Mouse (Mus musculus) liver, embryonic 11.5 days (tissue): ENCODE results near the gene Tmod4. TPM values are rescaled to one million over a fixed set of nuclear protein-coding genes. Genes with fewer than 3 reads are reported as not detected.
A peak's percentile ranks its signal among the peaks of the same experiment; 100 is the strongest.

Experiments used
- ATAC-seq: fragments of 200-750 bp; cut with Nextera tagmentation; replicated peaks from 2 replicates; pipeline ENCODE4 v1.8.0; 2017; ENCODE audit warnings: moderate number of reproducible peaks, mild to moderate bottlenecking, moderate TSS enrichment, moderate library complexity; ENCODE audit not compliant: low FRiP score
- DNase-seq: peaks from one replicate; pipeline ENCODE4 v3.0.0-alpha.2; 2017; ENCODE audit warnings: low spot score
- H3K27ac ChIP-seq: fragments of 300-500 bp; sonication (generic); 2 replicates; pipeline ENCODE4 v1.5.1; 2014; ENCODE audit warnings: mild to moderate bottlenecking, low read depth, low read length, control low read depth
- H3K27me3 ChIP-seq: fragments of 300-500 bp; sonication (generic); replicated peaks from 2 replicates; pipeline ENCODE4 v1.6.1; 2014; ENCODE audit warnings: low read length, mixed read lengths; ENCODE audit not compliant: control insufficient read depth, insufficient read depth
- H3K36me3 ChIP-seq: fragments of 300-500 bp; sonication (generic); 2 replicates; pipeline ENCODE4 v1.6.1; 2014; ENCODE audit warnings: mild to moderate bottlenecking, low read length, moderate library complexity, mixed read lengths; ENCODE audit not compliant: control insufficient read depth, insufficient read depth
- H3K4me1 ChIP-seq: fragments of 300-500 bp; sonication (generic); replicated peaks from 2 replicates; pipeline ENCODE4 v1.6.1; 2014; ENCODE audit warnings: low read length, mixed read lengths; ENCODE audit not compliant: control insufficient read depth, insufficient read depth
- H3K4me2 ChIP-seq: fragments of 300-500 bp; sonication (generic); 2 replicates; pipeline ENCODE4 v1.6.1; 2014; ENCODE audit warnings: mild to moderate bottlenecking, control low read depth, moderate library complexity
- H3K4me3 ChIP-seq: fragments of 300-500 bp; sonication (generic); 2 replicates; pipeline ENCODE4 v1.5.1; 2014; ENCODE audit warnings: low read depth, low read length, control low read depth
- H3K9ac ChIP-seq: fragments of 300-500 bp; sonication (generic); 2 replicates; pipeline ENCODE4 v1.6.1; 2014; ENCODE audit warnings: low read depth, low read length, control low read depth
- H3K9me3 ChIP-seq: fragments of 300-500 bp; sonication (generic); 2 replicates; pipeline ENCODE4 v1.6.1; 2016; ENCODE audit warnings: low read length, inconsistent platforms, mixed read lengths; ENCODE audit not compliant: control insufficient read depth
- WGBS: fragments of 180-500 bp; shearing (Covaris S2); extraction: QIAGEN DNeasy Blood & Tissue Kit; methylation state at CpG from one replicate; pipeline ENCODE4 v1.1.7; 2014; 5-methylcytosine and 5-hydroxymethylcytosine counted together
- polyA plus RNA-seq: library from polyadenylated mRNA; unstranded; fragments of >200 nt; fragmentation: Nextera tagmentation; extraction: Ambion mirVana; gene quantifications from 2 replicates; pipeline ENCODE4 v1.2.1, GENCODE M21; 2014

Gene Tmod4
- polyA plus RNA-seq, 1 experiment from 2014 or later, result 1.1 TPM

DNA sequence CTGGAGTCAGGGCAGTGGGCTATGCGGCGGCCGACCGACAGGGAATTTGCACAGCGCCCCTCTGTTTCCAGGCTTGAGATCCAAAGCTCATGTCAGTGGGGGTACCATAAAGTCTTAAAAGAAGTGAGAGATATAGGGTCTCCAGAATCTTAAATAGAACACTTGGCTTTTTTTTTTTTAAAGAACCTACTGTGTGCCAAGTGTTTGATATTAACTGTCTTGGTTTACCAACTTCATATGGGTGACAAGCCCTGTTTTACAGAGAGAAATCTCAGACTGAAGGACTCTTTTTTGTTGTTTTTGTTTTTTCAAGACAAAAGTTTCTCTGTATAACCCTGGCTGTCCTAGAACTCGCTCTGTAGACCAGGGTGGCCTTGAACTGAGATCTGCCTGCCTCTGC is 16.5 kb downstream of the Tmod4 start:
- Histone ChIP-seq H3K4me1 (peaks cover 11% of the 10 kb centered on the region), H3K36me3 (no peaks in the 10 kb centered on the region), H3K27ac (no peak overlapping the region), H3K27me3 (no peaks in the 10 kb centered on the region), H3K9me3 (no peaks in the 10 kb centered on the region), H3K4me3 (no peak overlapping the region), H3K4me2 (peak overlapping the region; percentile 6; the same call in 1 of the 2 replicates), H3K9ac (no peak overlapping the region)
- ATAC-seq (no peak), DNase-seq (no peak)
- 89% methylated on average over 6 of the region's 6 CpGs for WGBS

DNA sequence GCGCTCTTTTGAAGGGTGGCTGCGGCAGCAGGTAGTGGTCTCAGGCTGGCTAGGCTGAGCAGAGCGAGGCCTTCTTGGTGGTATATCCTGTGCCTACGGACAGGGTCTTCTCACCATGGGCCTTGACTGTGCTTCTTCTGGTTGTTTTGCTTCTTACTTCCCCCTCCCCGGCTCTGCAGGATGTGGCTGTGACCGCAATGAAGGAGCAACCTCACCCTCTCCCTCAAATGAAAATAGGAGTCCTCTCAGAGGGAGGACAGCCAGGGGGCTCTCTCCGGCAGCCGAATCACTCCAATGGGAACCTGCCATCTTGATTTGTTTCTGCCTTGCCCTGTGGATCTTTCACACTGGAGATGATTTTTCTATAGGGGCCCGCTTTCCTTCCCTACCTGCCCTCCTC is 17.2 kb downstream of the Tmod4 start:
- no peak overlapping the region for H3K27ac ChIP-seq
- H3K4me3 ChIP-seq, result no peak overlapping the region
- no peaks in the 10 kb centered on the region for H3K9me3 ChIP-seq
- H3K4me1 ChIP-seq, result peaks cover 7% of the 10 kb centered on the region
- H3K27me3 ChIP-seq, result no peaks in the 10 kb centered on the region
- WGBS, result 61% methylated on average over 9 of the region's 9 CpGs
- H3K4me2 ChIP-seq, result peak overlapping the region; percentile 6
- H3K9ac ChIP-seq, result no peak overlapping the region; the same call in 1 of the 2 replicates
- no peak; the same call in 1 of the 2 replicates for ATAC-seq
- no peak for DNase-seq
- no peaks in the 10 kb centered on the region for H3K36me3 ChIP-seq

DNA sequence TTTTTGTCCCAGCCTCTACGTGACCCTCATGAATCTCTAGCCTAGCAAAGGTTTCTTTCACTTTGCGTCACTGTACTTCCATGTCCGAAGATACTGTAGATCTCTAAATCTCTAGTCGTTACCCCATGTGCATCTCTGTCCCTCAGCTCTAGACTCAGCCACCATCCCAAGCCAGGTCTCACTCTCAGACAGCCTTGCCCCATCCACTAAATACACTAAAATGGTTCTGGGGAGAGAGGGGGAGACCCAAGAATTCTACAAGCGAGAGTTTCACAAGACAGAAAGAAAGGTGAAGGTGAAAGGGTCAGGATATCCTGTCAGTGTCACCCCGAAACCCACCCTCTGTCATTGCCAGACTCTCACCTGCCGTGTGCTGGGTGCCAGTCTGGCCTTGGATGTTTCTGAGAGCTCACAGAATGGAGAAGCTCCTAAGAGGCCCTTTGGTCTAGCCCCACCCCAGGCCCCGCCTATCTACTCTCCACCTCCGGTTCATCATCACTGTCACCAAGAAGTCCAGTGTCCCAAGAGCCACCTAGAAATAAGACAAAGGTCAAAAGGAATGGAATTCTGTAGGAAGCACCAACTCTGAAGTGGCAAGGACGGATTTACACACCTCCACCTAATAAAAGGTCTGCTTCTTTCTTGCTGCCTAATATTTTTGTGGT is 17.8 kb downstream of the Tmod4 start, which contains the start of gene Tnfaip8l2:
TSS of gene Tnfaip8l2 (minus strand) at position 409 of the 665 bp plus-strand sequence.
- H3K4me3 ChIP-seq, result no peak within 1 kb of the TSS; the same call in 1 of the 2 replicates
- H3K9ac ChIP-seq, result no peak within 1 kb of the TSS; the same call in 1 of the 2 replicates
- 64% methylated on average over 10 of the region's 10 CpGs for WGBS
- 0 out of 2 replicates have a peak within 1 kb of the TSS, but pooled peaks have one; percentile 11 for H3K27ac ChIP-seq
- ATAC-seq (peak; percentile 75), DNase-seq (no peak)
- no peaks in the 10 kb centered on the region for H3K27me3 ChIP-seq
- peak within 1 kb of the TSS; percentile 6 for H3K4me2 ChIP-seq
- no peaks in the 10 kb centered on the region for H3K36me3 ChIP-seq
- H3K4me1 ChIP-seq, result peaks cover 7% of the 10 kb centered on the region
- H3K9me3 ChIP-seq, result no peaks in the 10 kb centered on the region

DNA sequence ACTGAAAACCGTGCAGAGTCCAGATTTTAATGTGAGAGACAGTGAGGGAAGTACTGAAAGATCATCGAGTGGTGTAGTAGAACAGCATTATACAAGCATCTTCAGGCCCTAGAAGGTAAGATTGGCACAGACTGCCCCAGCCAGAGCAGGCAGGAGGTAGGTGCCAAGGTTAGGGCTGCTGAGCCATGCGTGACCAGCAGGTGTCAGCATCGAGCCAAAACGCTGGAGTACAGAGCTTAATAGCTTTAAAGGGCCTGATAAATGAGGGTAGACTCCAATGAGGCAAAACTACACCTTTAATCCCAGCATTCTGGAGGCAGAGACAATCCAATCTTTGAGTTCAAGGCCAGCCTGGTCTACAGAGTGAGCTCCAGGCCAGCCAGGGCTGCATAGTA is 18.3 kb downstream of the Tmod4 start:
- DNase-seq (peak; percentile 81), ATAC-seq (peak; percentile 81)
- no peaks in the 10 kb centered on the region for H3K9me3 ChIP-seq
- H3K27me3 ChIP-seq, result no peaks in the 10 kb centered on the region
- H3K36me3 ChIP-seq, result no peaks in the 10 kb centered on the region
- peak overlapping the region; percentile 6 for H3K4me2 ChIP-seq
- H3K4me1 ChIP-seq, result peaks cover 7% of the 10 kb centered on the region
- no peak overlapping the region for H3K9ac ChIP-seq
- no peak overlapping the region for H3K27ac ChIP-seq
- no peak overlapping the region; the same call in 1 of the 2 replicates for H3K4me3 ChIP-seq
- WGBS, result 11% methylated on average over 5 of the region's 5 CpGs

- WGBS, result 74% methylated on average over 3 of the region's 3 CpGs
- Histone ChIP-seq H3K9me3 (no peaks in the 10 kb centered on the region), H3K27ac (no peak overlapping the region), H3K4me2 (no peak overlapping the region), H3K27me3 (no peaks in the 10 kb centered on the region), H3K36me3 (no peaks in the 10 kb centered on the region), H3K4me1 (no peaks in the 10 kb centered on the region), H3K4me3 (no peak overlapping the region), H3K9ac (no peak overlapping the region)
- DNase-seq (no peak), ATAC-seq (no peak)
Measured at GRCm38 (mm10) chr3:95147924-95148323, 23.6 kb downstream of the Tmod4 start.

GRCm38 (mm10) chr3:95153874-95154273 is 29.6 kb downstream of the Tmod4 start:
- H3K4me3 ChIP-seq, result no peak overlapping the region
- 42% methylated on average over 4 of the region's 4 CpGs for WGBS
- no peaks in the 10 kb centered on the region for H3K36me3 ChIP-seq
- no peak overlapping the region for H3K27ac ChIP-seq
- ATAC-seq (no peak), DNase-seq (peak; percentile 43)
- no peaks in the 10 kb centered on the region for H3K4me1 ChIP-seq
- no peaks in the 10 kb centered on the region for H3K27me3 ChIP-seq
- no peak overlapping the region for H3K9ac ChIP-seq
- no peak overlapping the region for H3K4me2 ChIP-seq
- no peaks in the 10 kb centered on the region for H3K9me3 ChIP-seq

GRCm38 (mm10) chr3:95159511-95159986 is 35.3 kb downstream of the Tmod4 start:
- H3K27me3 ChIP-seq, result peaks cover 37% of the 10 kb centered on the region
- ATAC-seq, result peak; percentile 5; the same call in 1 of the 2 replicates
- no peaks in the 10 kb centered on the region for H3K36me3 ChIP-seq
- H3K4me2 ChIP-seq, result peak overlapping the region; percentile 99
- peak overlapping the region; percentile 72 for H3K4me3 ChIP-seq
- H3K9ac ChIP-seq, result peak overlapping the region; percentile 46
- WGBS, result 14% methylated on average over 8 of the region's 8 CpGs
- no peak overlapping the region for H3K27ac ChIP-seq
- H3K4me1 ChIP-seq, result peaks cover 13% of the 10 kb centered on the region
- DNase-seq, result no peak
- H3K9me3 ChIP-seq, result no peaks in the 10 kb centered on the region

DNA sequence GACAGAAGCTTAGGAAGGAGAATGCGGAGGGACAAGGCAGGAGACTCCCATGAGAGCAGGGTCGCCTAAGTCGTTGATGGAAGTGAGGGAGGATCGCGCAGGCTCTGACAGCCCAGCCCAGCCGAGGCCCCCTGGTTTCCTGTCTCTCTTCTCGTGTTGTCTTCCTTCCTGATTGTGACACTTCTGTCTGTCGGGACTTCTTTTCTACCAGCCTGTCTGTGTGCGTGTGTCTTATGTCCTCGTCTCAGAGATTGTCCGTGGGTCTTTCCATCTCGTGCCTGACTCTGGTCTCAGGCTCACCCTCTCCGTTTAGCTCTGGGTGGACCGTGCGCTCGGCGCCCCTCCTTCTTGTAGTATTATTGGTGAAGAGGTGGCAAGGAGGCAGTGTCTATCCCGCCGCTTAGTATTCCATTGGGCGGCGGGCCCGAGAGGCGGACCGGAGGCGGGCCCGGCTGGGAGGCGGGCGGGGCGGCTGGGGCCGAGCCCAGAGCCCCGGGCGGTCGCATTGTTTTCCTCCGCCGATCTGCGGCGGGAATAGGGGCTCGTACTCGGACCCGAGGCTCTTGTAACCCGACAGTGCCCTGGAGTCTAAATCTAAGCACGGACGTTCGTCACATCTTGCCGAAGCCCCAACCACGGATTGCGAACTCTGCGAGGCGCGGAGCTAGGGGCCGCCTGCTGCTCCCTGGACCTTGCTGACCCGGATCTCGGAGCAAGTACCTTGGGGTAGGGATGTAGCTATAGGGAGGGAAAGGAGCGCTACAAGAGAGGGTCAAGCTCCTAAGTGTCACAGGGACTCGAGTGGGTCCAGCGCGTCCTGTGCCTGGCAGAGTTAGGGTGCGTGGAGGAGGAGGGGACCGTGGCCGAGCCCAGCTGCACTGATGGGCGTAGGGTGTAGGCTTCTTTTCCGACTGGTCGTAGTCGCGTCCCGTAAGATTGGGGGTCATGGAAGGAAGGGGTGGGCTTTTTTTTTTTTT is 36.0 kb downstream of the Tmod4 start, which contains the start of gene Sema6c:
TSS of gene Sema6c (plus strand) at position 471 of the 977 bp plus-strand sequence.
- Histone ChIP-seq H3K9me3 (no peaks in the 10 kb centered on the region), H3K27me3 (peaks cover 37% of the 10 kb centered on the region), H3K4me3 (peak within 1 kb of the TSS; percentile 72), H3K9ac (peak within 1 kb of the TSS; percentile 68), H3K4me2 (peak within 1 kb of the TSS; percentile 99), H3K27ac (no peak within 1 kb of the TSS), H3K36me3 (no peaks in the 10 kb centered on the region), H3K4me1 (peaks cover 15% of the 10 kb centered on the region)
- WGBS, result under 1% methylated on average over 59 of the region's 66 CpGs
- ATAC-seq (peak; percentile 97), DNase-seq (peak; percentile 89)
